Mouse (Mus musculus) MN1 (cell line): ENCODE results near the gene Pou4f1.
"Not testable (repeated sequence)": the region's sequence is repeated elsewhere in the genome, so short reads cannot be mapped to it uniquely, and the experiment has no call there.

Experiments
- DNase-seq: peaks from one replicate; pipeline ENCODE4 v3.0.0-alpha.2; 2016; ENCODE audit warnings: low spot score

Pou4f1 gene

DNA sequence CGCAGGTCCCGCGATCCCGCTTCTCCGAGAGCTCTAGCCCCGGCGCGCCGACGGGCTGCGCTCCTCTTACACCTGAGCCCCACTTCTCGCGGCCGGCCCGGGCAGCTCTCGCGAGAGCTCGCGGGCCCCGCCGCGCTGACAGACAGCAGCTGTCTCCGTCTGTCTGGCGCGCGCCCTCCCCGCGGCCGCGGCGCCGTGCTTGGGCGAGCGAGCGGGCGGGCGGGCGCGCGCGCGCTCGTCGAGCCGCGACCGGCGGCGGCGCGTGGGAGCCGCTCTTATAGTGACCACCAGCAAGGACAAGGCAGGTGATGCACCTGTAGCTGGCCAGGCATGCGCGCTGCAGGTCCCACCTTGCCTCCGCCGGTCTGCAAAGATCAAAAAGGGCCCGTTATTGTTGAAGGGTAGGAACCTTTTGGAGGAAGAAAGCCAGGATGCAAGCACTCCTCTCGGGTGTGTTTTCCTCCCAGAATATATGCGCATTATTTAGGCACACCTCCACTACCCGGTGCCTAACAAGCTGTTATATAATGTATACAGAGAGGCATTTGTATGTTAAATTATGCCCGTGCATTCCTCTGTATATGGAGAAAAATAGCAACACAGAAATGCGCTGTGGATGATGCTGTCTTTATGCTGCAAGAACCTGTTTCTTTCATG is at the start of gene Pou4f1:
Pou4f1 (minus strand) TSS at position 34 of the 657 bp plus-strand sequence.
- DNase-seq: peak; percentile 90

DNA sequence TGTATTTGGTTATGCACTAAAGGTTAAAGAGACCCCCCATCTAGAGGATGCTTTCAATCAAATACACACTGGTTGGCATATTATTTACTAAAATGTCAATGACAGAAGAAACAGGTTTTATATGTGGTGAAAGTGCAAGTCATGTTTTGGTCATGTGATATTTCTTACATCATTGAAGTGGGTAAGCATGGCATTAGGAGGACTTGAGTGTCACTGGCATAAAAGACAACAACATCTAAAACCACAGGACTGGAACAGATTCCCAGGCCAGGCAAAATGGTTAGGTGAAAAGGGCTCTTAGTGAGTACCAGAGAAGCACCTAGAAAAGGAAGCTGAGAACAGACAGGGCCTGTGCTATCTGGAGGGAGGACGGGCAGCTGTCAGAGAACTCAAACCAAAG is 43.9 kb upstream of the Pou4f1 start:
- DNase-seq: no peak

- not testable (repeated sequence) for DNase-seq
These were observed 35.0 kb upstream of the Pou4f1 start for GRCm38 (mm10) chr14:104502761-104503160.

GRCm38 (mm10) chr14:104479751-104480150 is 12.0 kb upstream of the Pou4f1 start:
- DNase-seq: no peak

- no peak for DNase-seq
These were observed 10.8 kb upstream of the Pou4f1 start for GRCm38 (mm10) chr14:104478593-104478992.

DNA sequence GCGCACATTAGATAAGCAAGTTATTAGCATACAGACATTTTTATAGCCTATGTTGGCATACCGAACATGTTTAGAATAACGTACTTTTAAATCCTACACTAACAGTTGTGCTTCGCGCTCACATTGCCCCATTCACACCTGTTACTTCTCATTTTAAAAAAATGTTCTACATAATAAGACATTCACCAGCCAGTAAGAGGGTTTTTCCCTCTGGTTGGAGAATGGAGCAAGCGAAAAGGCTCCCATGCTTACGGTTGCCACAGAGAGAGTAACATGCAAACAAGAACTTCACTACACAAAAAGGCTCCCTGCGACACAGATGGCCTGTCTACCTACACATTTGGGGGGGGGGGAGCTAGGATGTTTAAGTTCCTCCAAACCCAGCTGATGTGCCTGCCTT is 9.8 kb upstream of the Pou4f1 start:
- DNase-seq: no peak

- DNase-seq: no peak
These were observed 7.6 kb upstream of the Pou4f1 start for GRCm38 (mm10) chr14:104475438-104475837.

DNA sequence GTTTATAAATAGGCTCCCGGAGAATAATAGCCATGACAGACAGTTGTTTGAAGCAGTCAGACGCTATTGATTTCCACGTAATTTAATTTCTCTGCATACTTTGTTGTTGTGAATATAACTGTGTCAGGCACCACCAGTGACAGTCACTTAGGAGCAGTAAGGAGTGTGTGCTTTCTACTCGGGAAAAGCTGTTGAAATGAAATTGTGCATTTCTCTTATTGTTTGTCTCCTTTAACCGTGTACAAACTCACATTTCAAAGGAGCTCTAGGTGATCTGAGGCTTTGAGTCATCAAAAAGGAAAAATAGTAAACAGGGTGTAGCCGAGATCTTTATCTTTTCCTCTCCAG is 798 bp upstream of the Pou4f1 start:
- DNase-seq: no peak

GRCm38 (mm10) chr14:104467133-104467965 is 450 bp downstream of the Pou4f1 start:
- peak; percentile 16 for DNase-seq

DNA sequence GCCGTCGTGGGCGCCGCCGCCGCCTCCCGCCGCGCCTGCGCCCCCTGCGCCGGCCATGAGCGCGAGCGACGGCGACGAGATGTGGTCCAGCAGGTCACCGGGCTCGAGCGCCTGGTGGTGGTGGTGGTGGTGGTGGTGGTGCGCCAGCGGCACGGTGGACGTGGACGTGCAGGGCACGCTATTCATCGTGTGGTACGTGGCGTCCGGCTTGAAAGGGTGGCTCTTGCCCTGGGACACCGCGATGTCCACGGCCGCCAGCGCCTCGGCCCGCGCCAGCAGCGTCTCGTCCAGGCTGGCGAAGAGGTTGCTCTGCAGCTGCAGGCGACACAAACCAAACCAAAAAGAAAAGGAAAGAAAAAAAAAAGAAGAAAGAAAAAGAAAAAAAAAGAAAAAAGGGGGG is 1.2 kb downstream of the Pou4f1 start:
- DNase-seq: no peak

- DNase-seq: no peak
These were observed 2.1 kb downstream of the Pou4f1 start for GRCm38 (mm10) chr14:104465483-104466235.

GRCm38 (mm10) chr14:104464841-104465240 is 3.0 kb downstream of the Pou4f1 start:
- no peak for DNase-seq

DNA sequence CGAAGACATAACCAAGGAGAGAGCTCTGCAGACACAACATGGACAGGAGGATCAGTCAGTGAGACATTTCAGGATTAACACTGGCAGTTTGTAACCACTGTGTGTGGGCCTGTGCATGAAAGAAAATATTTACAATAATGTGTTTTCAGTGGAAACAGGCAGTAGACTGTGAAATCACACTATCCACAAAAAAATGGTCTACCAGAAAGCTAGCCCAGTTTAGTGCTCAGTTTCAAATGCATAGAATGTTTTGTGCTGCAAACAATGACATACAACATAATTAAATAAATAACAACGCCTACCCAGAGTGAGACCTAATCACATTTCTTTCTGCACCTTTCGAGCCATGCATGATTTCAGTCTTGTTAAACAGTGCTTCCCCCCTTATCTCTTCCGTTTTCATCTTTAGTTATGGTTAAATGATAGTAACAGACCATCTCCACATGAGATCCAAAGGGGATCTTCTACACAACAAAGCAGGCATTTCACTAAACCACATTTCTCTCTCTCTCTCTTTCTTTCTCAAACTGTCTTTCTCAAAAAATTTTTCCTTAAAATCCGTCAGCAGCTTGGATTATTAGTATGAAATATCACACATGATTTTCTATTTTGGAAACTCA is 4.1 kb downstream of the Pou4f1 start:
- DNase-seq: no peak

DNA sequence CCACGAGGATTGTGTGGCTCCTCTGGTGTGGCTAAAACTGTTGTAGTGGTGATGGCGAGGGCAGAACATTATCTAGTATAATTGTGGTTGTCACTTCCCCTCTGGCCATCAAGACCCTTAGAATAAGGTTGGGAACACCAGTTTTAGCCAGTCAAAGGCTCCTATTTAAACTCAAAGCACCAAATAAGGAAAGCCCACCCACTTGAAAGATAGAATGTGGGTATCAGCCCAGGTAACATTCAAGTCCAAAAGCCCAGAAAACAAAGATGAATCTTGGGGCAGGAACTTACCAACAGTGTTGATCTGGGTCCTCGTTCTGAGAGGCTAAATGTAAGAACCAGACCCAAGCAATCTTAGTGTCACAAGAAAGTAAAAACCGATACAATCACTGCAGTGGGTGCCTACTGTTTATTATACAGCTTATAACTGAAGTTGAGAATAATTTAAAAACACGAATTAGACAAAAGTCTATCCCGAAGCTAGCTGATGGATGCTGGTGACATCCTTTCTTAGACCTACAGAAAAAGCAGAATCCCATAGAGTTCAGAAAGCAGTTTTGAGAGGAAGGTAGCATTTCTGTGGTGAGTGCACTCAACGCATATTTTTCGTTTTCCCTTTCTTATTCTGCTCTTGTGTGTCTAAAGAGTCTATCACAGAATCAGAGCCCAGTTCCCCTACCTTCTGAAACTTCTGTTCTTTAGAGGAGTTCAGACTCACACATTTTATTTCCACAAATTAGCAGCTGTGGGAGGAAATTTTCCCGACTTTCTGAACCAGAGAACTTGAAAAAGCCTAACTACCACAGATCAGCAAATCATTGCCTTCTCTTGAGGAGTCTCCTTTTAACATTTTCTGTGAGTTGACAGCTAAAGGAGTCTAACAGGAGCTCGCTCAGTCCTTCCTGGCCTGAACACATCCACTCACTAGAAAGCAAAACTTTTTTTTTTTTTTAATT is 6.2 kb downstream of the Pou4f1 start:
- DNase-seq: no peak

- no peak for DNase-seq
These were observed 7.2 kb downstream of the Pou4f1 start for GRCm38 (mm10) chr14:104460325-104461285.

- DNase-seq: no peak
These were observed 8.2 kb downstream of the Pou4f1 start for GRCm38 (mm10) chr14:104459513-104460111.

DNA sequence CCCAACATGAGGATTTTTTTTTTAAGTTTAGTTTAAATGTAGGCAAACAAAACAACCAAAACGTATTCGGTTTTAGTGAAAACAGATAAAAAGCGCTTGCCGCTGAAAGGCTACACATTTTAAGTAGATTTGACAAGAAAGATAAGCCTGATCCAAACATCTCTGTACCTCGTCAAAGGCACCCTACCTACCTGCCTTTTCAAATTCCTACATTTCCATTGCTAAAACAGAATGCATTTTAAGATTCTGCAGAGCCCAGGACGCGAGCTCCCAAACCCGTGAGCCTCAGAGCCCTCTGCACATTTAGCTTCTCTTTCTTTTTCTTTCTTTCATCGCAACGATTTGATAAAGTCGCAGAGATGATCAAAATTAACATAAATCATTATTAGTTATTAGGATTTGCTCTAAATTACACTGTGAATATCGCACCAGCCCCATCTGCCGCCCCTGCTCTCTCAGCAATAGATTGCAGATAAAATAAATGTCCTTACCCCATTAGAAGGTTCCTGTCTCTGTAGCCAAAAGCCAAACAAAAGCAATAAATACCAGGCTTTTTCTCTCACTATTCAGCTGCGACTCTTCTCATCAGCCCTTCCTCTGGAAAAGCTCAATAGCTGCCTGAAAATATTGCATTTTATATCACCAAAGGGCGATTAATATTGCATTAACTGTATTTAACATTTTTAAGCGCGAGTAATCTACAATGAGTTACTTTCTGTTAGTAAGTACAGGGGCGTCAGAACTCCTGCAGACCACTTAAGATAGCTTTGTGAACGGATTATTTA is 8.9 kb downstream of the Pou4f1 start:
- DNase-seq: no peak

DNA sequence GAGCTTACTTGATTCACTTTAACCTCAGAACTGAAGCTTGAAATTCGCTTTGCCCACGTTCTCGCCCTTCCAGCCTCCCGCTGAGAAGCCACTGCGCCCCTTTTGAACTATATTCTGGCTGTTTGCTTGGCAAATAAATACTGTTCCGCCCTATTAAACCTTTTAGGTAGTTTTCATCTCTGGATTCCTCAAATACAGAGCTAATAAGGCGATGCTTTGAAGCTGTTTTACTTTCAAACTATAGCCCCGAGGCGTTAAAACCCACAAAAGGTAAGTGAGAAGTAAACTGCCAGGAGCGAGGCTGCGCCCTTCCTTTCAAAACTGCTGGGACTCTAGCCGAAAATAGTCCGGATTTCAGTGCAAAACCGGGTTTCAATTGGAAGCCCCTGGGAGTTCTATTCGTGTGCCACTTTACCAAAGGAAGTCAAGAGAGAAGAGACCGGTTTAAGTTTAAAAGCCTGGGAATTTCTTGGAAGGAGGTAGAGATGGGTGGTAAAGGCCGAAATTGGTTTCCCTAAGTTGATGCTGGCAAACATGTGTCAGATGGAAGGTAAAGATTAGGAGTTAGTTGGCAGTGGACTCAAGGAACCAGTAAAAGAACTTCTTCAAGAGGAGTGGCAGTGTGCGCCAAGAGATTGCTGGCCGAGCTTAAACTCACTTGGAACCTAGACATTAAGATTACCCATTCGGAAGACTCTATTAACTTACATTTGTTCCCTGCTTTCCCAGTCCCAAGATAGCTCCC is 9.7 kb downstream of the Pou4f1 start:
- no peak for DNase-seq
